Mouse (Mus musculus): ENCODE results near the gene Zfyve26. TPM values are rescaled to one million over a fixed set of nuclear protein-coding genes. Genes with fewer than 3 reads are reported as not detected.
"Not testable (repeated sequence)": the region's sequence is repeated elsewhere in the genome, so short reads cannot be mapped to it uniquely, and the experiment has no call there.

The Zfyve26 gene
- polyA plus RNA-seq (2015; fragmentation: Nextera tagmentation; extraction: Ambion mirVana): 15.5 and 15.6 TPM in 2 replicates

GRCm38 (mm10) chr12:79296126-79296816 lies at the start of gene Zfyve26:
Gene Zfyve26, minus strand, starts transcription at chr12:79296304.
- Histone ChIP-seq H3K9me3 (no peaks in the 10 kb centered on the region), H3K36me3 (peaks cover 7% of the 10 kb centered on the region; the same call in 1 of the 2 replicates), H3K4me1 (peaks cover 14% of the 10 kb centered on the region), H3K27ac (peak within 1 kb of the TSS; percentile 84), H3K9ac (peak within 1 kb of the TSS; percentile 80), H3K27me3 (no peaks in the 10 kb centered on the region), H3K4me2 (peak within 1 kb of the TSS; percentile 77), H3K4me3 (peak within 1 kb of the TSS; percentile 74)
- ATAC-seq (ENCODE audit: insufficient number of reproducible peaks, insufficient read depth, low FRiP score, low TSS enrichment, low read depth): peak; percentile 94
- under 1% methylated on average over 29 of the region's 29 CpGs for WGBS

GRCm38 (mm10) chr12:79341291-79341845 lies 45.3 kb upstream of the Zfyve26 start:
- Histone ChIP-seq H3K4me1 (peaks cover 11% of the 10 kb centered on the region), H3K27ac (no peak overlapping the region), H3K36me3 (no peaks in the 10 kb centered on the region), H3K4me3 (no peak overlapping the region), H3K9ac (no peak overlapping the region), H3K4me2 (no peak overlapping the region), H3K27me3 (no peaks in the 10 kb centered on the region), H3K9me3 (no peaks in the 10 kb centered on the region)
- WGBS: 62% methylated on average over 6 of the region's 6 CpGs
- no peak for ATAC-seq (ENCODE audit: insufficient number of reproducible peaks, insufficient read depth, low FRiP score, low TSS enrichment, low read depth)

- no peaks in the 10 kb centered on the region for H3K9me3 ChIP-seq
Observed at GRCm38 (mm10) chr12:79340513-79340912, 44.4 kb upstream of the Zfyve26 start.

GRCm38 (mm10) chr12:79338791-79339190 lies 42.7 kb upstream of the Zfyve26 start:
- H3K4me2 ChIP-seq: no peak overlapping the region
- peaks cover 14% of the 10 kb centered on the region for H3K36me3 ChIP-seq
- no peaks in the 10 kb centered on the region; the same call in 1 of the 2 replicates for H3K9me3 ChIP-seq
- no peak overlapping the region for H3K9ac ChIP-seq
- H3K4me3 ChIP-seq: no peak overlapping the region
- 85% methylated on average over 8 of the region's 8 CpGs for WGBS
- ATAC-seq (ENCODE audit: insufficient number of reproducible peaks, insufficient read depth, low FRiP score, low TSS enrichment, low read depth): no peak
- H3K27me3 ChIP-seq: no peaks in the 10 kb centered on the region
- no peaks in the 10 kb centered on the region for H3K4me1 ChIP-seq
- no peak overlapping the region for H3K27ac ChIP-seq

More at GRCm38 (mm10) chr12:79340513-79340912, 44.4 kb upstream of the Zfyve26 start:
- ATAC-seq (ENCODE audit: insufficient number of reproducible peaks, insufficient read depth, low FRiP score, low TSS enrichment, low read depth): no peak
- no peak overlapping the region for H3K4me2 ChIP-seq
- H3K27me3 ChIP-seq: no peaks in the 10 kb centered on the region
- H3K4me3 ChIP-seq: no peak overlapping the region
- no peak overlapping the region for H3K9ac ChIP-seq
- H3K27ac ChIP-seq: no peak overlapping the region; the same call in 1 of the 2 replicates
- 79% methylated on average over 6 of the region's 6 CpGs for WGBS
- no peaks in the 10 kb centered on the region for H3K36me3 ChIP-seq
- H3K4me1 ChIP-seq: peaks cover 3% of the 10 kb centered on the region; the same call in 1 of the 2 replicates

GRCm38 (mm10) chr12:79331722-79332121 lies 35.6 kb upstream of the Zfyve26 start:
- Histone ChIP-seq H3K27ac (no peak overlapping the region), H3K4me2 (no peak overlapping the region), H3K4me3 (no peak overlapping the region), H3K4me1 (no peaks in the 10 kb centered on the region), H3K9ac (no peak overlapping the region), H3K27me3 (no peaks in the 10 kb centered on the region), H3K9me3 (no peaks in the 10 kb centered on the region; the same call in 1 of the 2 replicates), H3K36me3 (peaks cover 15% of the 10 kb centered on the region)
- 72% methylated on average over 4 of the region's 4 CpGs for WGBS
- ATAC-seq (ENCODE audit: insufficient number of reproducible peaks, insufficient read depth, low FRiP score, low TSS enrichment, low read depth): no peak

GRCm38 (mm10) chr12:79330571-79330970 lies 34.5 kb upstream of the Zfyve26 start:
- Histone ChIP-seq H3K36me3 (peaks cover 15% of the 10 kb centered on the region), H3K27me3 (no peaks in the 10 kb centered on the region), H3K27ac (no peak overlapping the region), H3K9me3 (no peaks in the 10 kb centered on the region; the same call in 1 of the 2 replicates), H3K4me2 (no peak overlapping the region), H3K4me1 (no peaks in the 10 kb centered on the region), H3K9ac (no peak overlapping the region), H3K4me3 (no peak overlapping the region)
- WGBS: 61% methylated on average over 2 of the region's 2 CpGs
- no peak for ATAC-seq (ENCODE audit: insufficient number of reproducible peaks, insufficient read depth, low FRiP score, low TSS enrichment, low read depth)

- Histone ChIP-seq H3K9me3 (no peaks in the 10 kb centered on the region), H3K4me2 (no peak overlapping the region), H3K27ac (no peak overlapping the region), H3K9ac (no peak overlapping the region), H3K27me3 (no peaks in the 10 kb centered on the region), H3K4me1 (no peaks in the 10 kb centered on the region), H3K36me3 (no peaks in the 10 kb centered on the region), H3K4me3 (no peak overlapping the region)
- ATAC-seq (ENCODE audit: insufficient number of reproducible peaks, insufficient read depth, low FRiP score, low TSS enrichment, low read depth): no peak
- WGBS: 42% methylated on average over 2 of the region's 2 CpGs
Observed at GRCm38 (mm10) chr12:79327868-79328267, 31.8 kb upstream of the Zfyve26 start.

GRCm38 (mm10) chr12:79326745-79327144 lies 30.6 kb upstream of the Zfyve26 start:
- H3K36me3 ChIP-seq: no peaks in the 10 kb centered on the region
- H3K4me3 ChIP-seq: no peak overlapping the region
- H3K9me3 ChIP-seq: no peaks in the 10 kb centered on the region
- no peak overlapping the region for H3K9ac ChIP-seq
- H3K4me1 ChIP-seq: no peaks in the 10 kb centered on the region
- H3K27me3 ChIP-seq: no peaks in the 10 kb centered on the region
- 54% methylated on average over 2 of the region's 2 CpGs for WGBS
- H3K27ac ChIP-seq: no peak overlapping the region
- H3K4me2 ChIP-seq: no peak overlapping the region
- ATAC-seq (ENCODE audit: insufficient number of reproducible peaks, insufficient read depth, low FRiP score, low TSS enrichment, low read depth): no peak

GRCm38 (mm10) chr12:79326236-79326635 lies 30.1 kb upstream of the Zfyve26 start:
- ATAC-seq (ENCODE audit: insufficient number of reproducible peaks, insufficient read depth, low FRiP score, low TSS enrichment, low read depth): no peak
- Histone ChIP-seq H3K9me3 (no peaks in the 10 kb centered on the region), H3K27me3 (no peaks in the 10 kb centered on the region), H3K4me3 (no peak overlapping the region), H3K36me3 (no peaks in the 10 kb centered on the region), H3K4me1 (no peaks in the 10 kb centered on the region), H3K9ac (no peak overlapping the region), H3K27ac (no peak overlapping the region), H3K4me2 (no peak overlapping the region)
- WGBS: 46% methylated on average over 2 of the region's 2 CpGs

- not testable (repeated sequence) for H3K36me3 ChIP-seq; H3K9ac ChIP-seq; H3K9me3 ChIP-seq; H3K4me3 ChIP-seq; H3K27ac ChIP-seq; ATAC-seq (ENCODE audit: insufficient number of reproducible peaks, insufficient read depth, low FRiP score, low TSS enrichment, low read depth); H3K4me2 ChIP-seq; H3K27me3 ChIP-seq; H3K4me1 ChIP-seq
- 83% methylated on average over 2 of the region's 2 CpGs for WGBS
Observed at GRCm38 (mm10) chr12:79322539-79322938, 26.4 kb upstream of the Zfyve26 start.

- Histone ChIP-seq H3K4me3 (no peak overlapping the region), H3K9me3 (no peaks in the 10 kb centered on the region), H3K27me3 (no peaks in the 10 kb centered on the region), H3K36me3 (no peaks in the 10 kb centered on the region), H3K9ac (no peak overlapping the region), H3K27ac (no peak overlapping the region), H3K4me2 (no peak overlapping the region), H3K4me1 (no peaks in the 10 kb centered on the region)
- no peak for ATAC-seq (ENCODE audit: insufficient number of reproducible peaks, insufficient read depth, low FRiP score, low TSS enrichment, low read depth)
- 90% methylated on average over 5 of the region's 5 CpGs for WGBS
Observed at GRCm38 (mm10) chr12:79320895-79321294, 24.8 kb upstream of the Zfyve26 start.

- Histone ChIP-seq H3K27ac (no peak overlapping the region), H3K36me3 (peaks cover 4% of the 10 kb centered on the region; the same call in 1 of the 2 replicates), H3K4me3 (no peak overlapping the region), H3K4me1 (no peaks in the 10 kb centered on the region), H3K27me3 (no peaks in the 10 kb centered on the region), H3K9me3 (no peaks in the 10 kb centered on the region), H3K9ac (no peak overlapping the region), H3K4me2 (no peak overlapping the region)
- ATAC-seq (ENCODE audit: insufficient number of reproducible peaks, insufficient read depth, low FRiP score, low TSS enrichment, low read depth): no peak
- WGBS: 81% methylated on average over 5 of the region's 5 CpGs
Observed at GRCm38 (mm10) chr12:79317339-79317738, 21.2 kb upstream of the Zfyve26 start.

Measured in embryonic facial prominence, embryonic 13.5 days (tissue).